Comparison of ENCODE assay signal across 8 mouse cellular contexts in genomic region chr3:87768844-87769243, GRCm38 (mm10). TPM values are rescaled to one million over a fixed set of nuclear protein-coding genes. Genes with fewer than 3 reads are reported as not detected.
DNase-seq lines count a peak whose midpoint lies in the region; ATAC-seq and TF ChIP-seq lines count a peak whose summit lies in the region.

No protein-coding gene starts in this region.

- peak; percentile 92 for DNase-seq in adrenal gland, postnatal 14 days
- DNase-seq in layer of hippocampus, postnatal 14 days (ENCODE audit: low spot score in 2 of 2), result peak; percentile 37 to 49
- peak; percentile 57 for DNase-seq in right cerebral cortex, postnatal 14 days
- DNase-seq in urinary bladder, postnatal 25 days (ENCODE audit: low spot score), result peak; percentile 84

- no peaks in the 10 kb centered on the region for H3K36me3 ChIP-seq in ES-Bruce4 (ENCODE audit: control insufficient read depth, insufficient read depth, low read length, poor library complexity, severe bottlenecking)
- no peaks in the 10 kb centered on the region for H3K36me3 ChIP-seq in forebrain, embryonic 15.5 days
- peaks cover 23% of the 10 kb centered on the region for H3K36me3 ChIP-seq in megakaryocyte, embryonic 14.5 days (replicated peaks; ENCODE audit: low read length)

- TF ChIP-seq POLR2A in ES-Bruce4 (IDR thresholded peaks at IDR 0.05; ENCODE audit: insufficient read depth, low read length), result no peak

- TF ChIP-seq EP300 in ES-Bruce4 (IDR thresholded peaks at IDR 0.05; ENCODE audit: insufficient read depth, low read depth, low read length), result no peak

- H3K9me3 ChIP-seq in ES-Bruce4 (replicated peaks; ENCODE audit: control insufficient read depth, insufficient read depth, low read length, poor library complexity, severe bottlenecking), result no peaks in the 10 kb centered on the region
- no peaks in the 10 kb centered on the region for H3K9me3 ChIP-seq in forebrain, embryonic 15.5 days
- H3K9me3 ChIP-seq in megakaryocyte, embryonic 14.5 days, result no peaks in the 10 kb centered on the region

- H3K27ac ChIP-seq in ES-Bruce4 (ENCODE audit: insufficient read depth, low read length), result no peak overlapping the region
- no peak overlapping the region for H3K27ac ChIP-seq in forebrain, embryonic 15.5 days (replicated peaks)

- peaks cover 1% of the 10 kb centered on the region for H3K27me3 ChIP-seq in ES-Bruce4 (ENCODE audit: control insufficient read depth, insufficient read depth, low read length, poor library complexity, severe bottlenecking)
- H3K27me3 ChIP-seq in forebrain, embryonic 15.5 days, result peaks cover 12% of the 10 kb centered on the region
- peaks cover 27% of the 10 kb centered on the region for H3K27me3 ChIP-seq in megakaryocyte, embryonic 14.5 days (replicated peaks)

- H3K9ac ChIP-seq in ES-Bruce4 (ENCODE audit: low read depth, poor library complexity, severe bottlenecking), result peak overlapping the region; percentile 52
- H3K9ac ChIP-seq in forebrain, embryonic 15.5 days (replicated peaks), result no peak overlapping the region

- 0 out of 2 replicates have a peak, but pooled peaks have one; percentile 26 for ATAC-seq in forebrain, embryonic 15.5 days (replicated peaks)
- ATAC-seq in hematopoietic stem cell, adult 5-6 weeks (replicated peaks in 1 of 2; ENCODE audit: insufficient read depth in 1 of 2, low FRiP score in 2 of 2, low TSS enrichment in 1 of 2, low read depth in 1 of 2, poor library complexity in 2 of 2, severe bottlenecking in 2 of 2), result peak; percentile 18 to 30; a peak in 2 of 4 replicates

- peak overlapping the region; percentile 47 for H3K4me3 ChIP-seq in ES-Bruce4 (ENCODE audit: low read depth, low read length)
- peak overlapping the region; percentile 35 for H3K4me3 ChIP-seq in forebrain, embryonic 15.5 days
- peak overlapping the region; percentile 98 for H3K4me3 ChIP-seq in megakaryocyte, embryonic 14.5 days (replicated peaks)

- 1% methylated on average over 37 of the region's 37 CpGs for WGBS in forebrain, embryonic 15.5 days

- no peaks in the 10 kb centered on the region for H3K4me1 ChIP-seq in ES-Bruce4 (ENCODE audit: control insufficient read depth, insufficient read depth, low read length)
- peaks cover 4% of the 10 kb centered on the region for H3K4me1 ChIP-seq in forebrain, embryonic 15.5 days
- H3K4me1 ChIP-seq in megakaryocyte, embryonic 14.5 days, result peaks cover 72% of the 10 kb centered on the region

- peak; percentile 70 for TF ChIP-seq CTCF in ES-Bruce4 (IDR thresholded peaks at IDR 0.05; ENCODE audit: low read depth, low read length)

- peak overlapping the region; percentile 44 for H3K4me2 ChIP-seq in forebrain, embryonic 15.5 days (replicated peaks)

RNA-seq across cellular contexts. Expression of gene Lrrc71, which starts 20.4 kb away (rescaled TPM):
- not detected in 2 replicates for polyA plus RNA-seq in ES-Bruce4 (2011; ENCODE audit: insufficient read depth, insufficient read length, low read depth, missing spikeins)
- total RNA-seq in adrenal gland, postnatal 14 days (2021), result 0.56 and 0.60 TPM in 2 replicates
- polyA plus RNA-seq in forebrain, embryonic 15.5 days (2015; fragmentation: Nextera tagmentation; extraction: Ambion mirVana), result 0.61 and 1.2 TPM in 2 replicates
- 0.06 and 0.40 TPM in 2 replicates for total RNA-seq in hematopoietic stem cell, adult 5-6 weeks (2017)
- total RNA-seq in layer of hippocampus, postnatal 14 days (2021), result under 1 TPM; 0.60 to 0.81 TPM
- polyA plus RNA-seq in megakaryocyte, embryonic 14.5 days (2012; ENCODE audit: insufficient read depth, low replicate concordance), result 7.0 and 16.6 TPM in 2 replicates

RNA-seq across cellular contexts. Expression of gene Ntrk1, which starts 26.1 kb away (rescaled TPM):
- 0.26 and 0.46 TPM in 2 replicates for polyA plus RNA-seq in ES-Bruce4 (2011; ENCODE audit: insufficient read depth, insufficient read length, low read depth, missing spikeins)
- total RNA-seq in adrenal gland, postnatal 14 days (2021), result 4.3 and 14.4 TPM in 2 replicates
- 1.0 and 1.3 TPM in 2 replicates for polyA plus RNA-seq in forebrain, embryonic 15.5 days (2015; fragmentation: Nextera tagmentation; extraction: Ambion mirVana)
- total RNA-seq in hematopoietic stem cell, adult 5-6 weeks (2017), result not detected in 2 replicates
- under 1 TPM; 0.29 to 0.41 TPM for total RNA-seq in layer of hippocampus, postnatal 14 days (2021)
- not detected in 2 replicates for polyA plus RNA-seq in megakaryocyte, embryonic 14.5 days (2012; ENCODE audit: insufficient read depth, low replicate concordance)

RNA-seq across cellular contexts. Expression of gene Insrr, which starts 27.9 kb away (rescaled TPM):
- polyA plus RNA-seq in ES-Bruce4 (2011; ENCODE audit: insufficient read depth, insufficient read length, low read depth, missing spikeins), result 0.35 TPM in 1 of 2 replicates, not detected in the other
- total RNA-seq in adrenal gland, postnatal 14 days (2021), result 0.70 and 2.2 TPM in 2 replicates
- 0.41 and 0.52 TPM in 2 replicates for polyA plus RNA-seq in forebrain, embryonic 15.5 days (2015; fragmentation: Nextera tagmentation; extraction: Ambion mirVana)
- 0.50 and 0.79 TPM in 2 replicates for total RNA-seq in hematopoietic stem cell, adult 5-6 weeks (2017)
- under 1 TPM; 0.12 to 0.35 TPM for total RNA-seq in layer of hippocampus, postnatal 14 days (2021)
- not detected in 2 replicates for polyA plus RNA-seq in megakaryocyte, embryonic 14.5 days (2012; ENCODE audit: insufficient read depth, low replicate concordance)

RNA-seq across cellular contexts. Expression of gene Pear1, which starts 55.3 kb away (rescaled TPM):
- polyA plus RNA-seq in ES-Bruce4 (2011; ENCODE audit: insufficient read depth, insufficient read length, low read depth, missing spikeins), result 1.9 and 2.3 TPM in 2 replicates
- 29.1 and 36.7 TPM in 2 replicates for total RNA-seq in adrenal gland, postnatal 14 days (2021)
- 4.7 and 7.2 TPM in 2 replicates for polyA plus RNA-seq in forebrain, embryonic 15.5 days (2015; fragmentation: Nextera tagmentation; extraction: Ambion mirVana)
- total RNA-seq in hematopoietic stem cell, adult 5-6 weeks (2017), result 17.9 and 24.6 TPM in 2 replicates
- 1 to 10 TPM; 7.4 to 8.2 TPM for total RNA-seq in layer of hippocampus, postnatal 14 days (2021)
- polyA plus RNA-seq in megakaryocyte, embryonic 14.5 days (2012; ENCODE audit: insufficient read depth, low replicate concordance), result 164 and 715 TPM in 2 replicates

Comparison
In these comparisons a context has a peak if more than half of its experiments do, and no peak if none do; other contexts are left out.
1. H3K4me3 ChIP-seq: peak in every context shown above with its lines; median percentile 98 in megakaryocyte, embryonic 14.5 days; 47 in ES-Bruce4; 35 in forebrain, embryonic 15.5 days.